Mouse (Mus musculus): ENCODE measurements around the gene Zscan5b. TPM values are rescaled to one million over a fixed set of nuclear protein-coding genes. Genes with fewer than 3 reads are reported as not detected.

Zscan5b gene
- polyA plus RNA-seq, 1 experiment = not detected

- H3K36me3 ChIP-seq (ENCODE audit: control insufficient read depth, insufficient read depth, low read length) = no peaks in the 10 kb centered on the region
- H3K4me3 ChIP-seq (ENCODE audit: extremely low read depth, insufficient read depth, insufficient read length) = peak overlapping the region; percentile 79
- peak overlapping the region; percentile 83 for H3K27ac ChIP-seq (ENCODE audit: insufficient read depth, low read length)
- TF ChIP-seq POLR2A (IDR thresholded peaks at IDR 0.05; ENCODE audit: low read depth, low read length) = peak; percentile 40
- TF ChIP-seq CTCF (IDR thresholded peaks at IDR 0.05; ENCODE audit: extremely low read depth, insufficient read depth, insufficient read length, insufficient replicate concordance) = peak; percentile 21; the same call in 1 of the 2 replicates
- under 1% methylated on average over 23 of the region's 23 CpGs for WGBS
- no peaks in the 10 kb centered on the region for H3K27me3 ChIP-seq (ENCODE audit: control insufficient read depth, insufficient read depth, low read length)
- peak; percentile 75 to 77 for DNase-seq (ENCODE audit: low read depth in 1 of 2, low spot score in 2 of 2)
- peaks cover 7% of the 10 kb centered on the region; the same call in 1 of the 2 replicates for H3K4me1 ChIP-seq (ENCODE audit: control insufficient read depth, insufficient read depth, insufficient read length)
Observed at GRCm38 (mm10) chr7:6283451-6284075, 61.5 kb downstream of the Zscan5b start.

GRCm38 (mm10) chr7:6284442-6285012, 62.4 kb downstream of the Zscan5b start:
- DNase-seq (ENCODE audit: low read depth in 1 of 2, low spot score in 2 of 2) = no peak
- Histone ChIP-seq H3K27ac (ENCODE audit: insufficient read depth, low read length) (no peak overlapping the region), H3K36me3 (ENCODE audit: control insufficient read depth, insufficient read depth, low read length) (no peaks in the 10 kb centered on the region), H3K4me1 (ENCODE audit: control insufficient read depth, insufficient read depth, insufficient read length) (peaks cover 7% of the 10 kb centered on the region; the same call in 1 of the 2 replicates), H3K4me3 (ENCODE audit: extremely low read depth, insufficient read depth, insufficient read length) (no peak overlapping the region), H3K27me3 (ENCODE audit: control insufficient read depth, insufficient read depth, low read length) (no peaks in the 10 kb centered on the region)
- TF ChIP-seq POLR2A (IDR thresholded peaks at IDR 0.05; ENCODE audit: low read depth, low read length) (no peak), CTCF (IDR thresholded peaks at IDR 0.05; ENCODE audit: extremely low read depth, insufficient read depth, insufficient read length, insufficient replicate concordance) (no peak)
- WGBS = 93% methylated on average over 4 of the region's 4 CpGs

- peak in 1 of 2 experiments; percentile 65 for DNase-seq (ENCODE audit: low read depth in 1 of 2, low spot score in 2 of 2)
- Histone ChIP-seq H3K4me3 (ENCODE audit: extremely low read depth, insufficient read depth, insufficient read length) (no peak overlapping the region), H3K27me3 (ENCODE audit: control insufficient read depth, insufficient read depth, low read length) (no peaks in the 10 kb centered on the region), H3K27ac (ENCODE audit: insufficient read depth, low read length) (peak overlapping the region; percentile 21; the same call in 1 of the 2 replicates), H3K4me1 (ENCODE audit: control insufficient read depth, insufficient read depth, insufficient read length) (peaks cover 7% of the 10 kb centered on the region; the same call in 1 of the 2 replicates), H3K36me3 (ENCODE audit: control insufficient read depth, insufficient read depth, low read length) (no peaks in the 10 kb centered on the region)
- 50% methylated on average over 6 of the region's 6 CpGs for WGBS
- no peak for TF ChIP-seq POLR2A (IDR thresholded peaks at IDR 0.05; ENCODE audit: low read depth, low read length)
Observed at GRCm38 (mm10) chr7:6285366-6285765, 63.3 kb downstream of the Zscan5b start.

- Histone ChIP-seq H3K27me3 (ENCODE audit: control insufficient read depth, insufficient read depth, low read length) (no peaks in the 10 kb centered on the region), H3K27ac (ENCODE audit: insufficient read depth, low read length) (peak within 1 kb of the TSS; percentile 61), H3K4me3 (ENCODE audit: extremely low read depth, insufficient read depth, insufficient read length) (peak within 1 kb of the TSS; percentile 68), H3K36me3 (ENCODE audit: control insufficient read depth, insufficient read depth, low read length) (no peaks in the 10 kb centered on the region), H3K4me1 (ENCODE audit: control insufficient read depth, insufficient read depth, insufficient read length) (peaks cover 7% of the 10 kb centered on the region; the same call in 1 of the 2 replicates)
- TF ChIP-seq POLR2A (IDR thresholded peaks at IDR 0.05; ENCODE audit: low read depth, low read length) (0 out of 2 replicates have a peak, but pooled peaks have one; percentile 10), CTCF (IDR thresholded peaks at IDR 0.05; ENCODE audit: extremely low read depth, insufficient read depth, insufficient read length, insufficient replicate concordance) (no peak)
- WGBS = 2% methylated on average over 50 of the region's 50 CpGs
- peak; percentile 94 to 99 for DNase-seq (ENCODE audit: low read depth in 1 of 2, low spot score in 2 of 2)
Observed at GRCm38 (mm10) chr7:6285842-6286705, 64.0 kb downstream of the Zscan5b start, which contains the start of gene Zfp667. Gene Zfp667 (plus strand): TSS chr7:6286579.

- WGBS = 30% methylated on average over 15 of the region's 15 CpGs
- Histone ChIP-seq H3K4me3 (ENCODE audit: extremely low read depth, insufficient read depth, insufficient read length) (peak overlapping the region; percentile 68; the same call in 1 of the 2 replicates), H3K27ac (ENCODE audit: insufficient read depth, low read length) (no peak overlapping the region), H3K27me3 (ENCODE audit: control insufficient read depth, insufficient read depth, low read length) (no peaks in the 10 kb centered on the region), H3K36me3 (ENCODE audit: control insufficient read depth, insufficient read depth, low read length) (no peaks in the 10 kb centered on the region), H3K4me1 (ENCODE audit: control insufficient read depth, insufficient read depth, insufficient read length) (peaks cover 7% of the 10 kb centered on the region; the same call in 1 of the 2 replicates)
- DNase-seq (ENCODE audit: low read depth in 1 of 2, low spot score in 2 of 2) = no peak
- TF ChIP-seq POLR2A (IDR thresholded peaks at IDR 0.05; ENCODE audit: low read depth, low read length) = no peak
- TF ChIP-seq CTCF (IDR thresholded peaks at IDR 0.05; ENCODE audit: extremely low read depth, insufficient read depth, insufficient read length, insufficient replicate concordance) = no peak
Observed at GRCm38 (mm10) chr7:6286921-6287531, 64.9 kb downstream of the Zscan5b start.

Other genes starting within 250 kb of the Zscan5b start
- gene Vmn1r65, start 211.3 kb upstream of the Zscan5b start, polyA plus RNA-seq (2012; rRNA removed) = not detected in 2 replicates
- not detected in 2 replicates for gene Nlrp4c, start 177.1 kb upstream of the Zscan5b start, polyA plus RNA-seq (2012; rRNA removed)
- 34.5 and 43.2 TPM in 2 replicates for gene Zfp787, start 66.3 kb upstream of the Zscan5b start, polyA plus RNA-seq (2012; rRNA removed)
- 20.2 and 29.7 TPM in 2 replicates for gene Zfp444, start 50.1 kb upstream of the Zscan5b start, polyA plus RNA-seq (2012; rRNA removed)
- gene Galp, start 25.2 kb upstream of the Zscan5b start, polyA plus RNA-seq (2012; rRNA removed) = not detected in 2 replicates
- gene Epp13, start 30.4 kb downstream of the Zscan5b start, polyA plus RNA-seq (2012; rRNA removed) = not detected in 2 replicates
- 0.35 and 0.44 TPM in 2 replicates for gene Zfp667, start 64.3 kb downstream of the Zscan5b start, polyA plus RNA-seq (2012; rRNA removed)
- gene Zfp583, start 109.0 kb downstream of the Zscan5b start, polyA plus RNA-seq (2012; rRNA removed) = 0.56 and 0.77 TPM in 2 replicates
- 0.02 and 0.08 TPM in 2 replicates for gene Gm3854, start 121.5 kb downstream of the Zscan5b start, polyA plus RNA-seq (2012; rRNA removed)
- gene Zfp78, start 141.0 kb downstream of the Zscan5b start, polyA plus RNA-seq (2012; rRNA removed) = 0.13 and 0.29 TPM in 2 replicates
- gene Zfp28, start 161.0 kb downstream of the Zscan5b start, polyA plus RNA-seq (2012; rRNA removed) = 1.3 and 1.4 TPM in 2 replicates
- gene Smim17, start 176.4 kb downstream of the Zscan5b start, polyA plus RNA-seq (2012; rRNA removed) = not detected in 2 replicates
- not detected in 2 replicates for gene Gm20715, start 188.0 kb downstream of the Zscan5b start, polyA plus RNA-seq (2012; rRNA removed)
- not detected in 2 replicates for gene Olfr1344, start 216.4 kb downstream of the Zscan5b start, polyA plus RNA-seq (2012; rRNA removed)
- not detected in 2 replicates for gene Olfr1336, start 233.9 kb downstream of the Zscan5b start, polyA plus RNA-seq (2012; rRNA removed)
- not detected in 2 replicates for gene Olfr1346, start 244.8 kb downstream of the Zscan5b start, polyA plus RNA-seq (2012; rRNA removed)